Mouse (Mus musculus) lung, postnatal 36 days (tissue): Measurements from ENCODE around the gene Stxbp3.
A peak's percentile ranks its signal among the peaks of the same experiment; 100 is the strongest.
"Not testable (repeated sequence)": the region's sequence is repeated elsewhere in the genome, so short reads cannot be mapped to it uniquely, and the experiment has no call there.

Source experiments
- DNase-seq: peaks from one replicate; pipeline ENCODE4 v3.0.0; 2022; ENCODE audit warnings: mixed read lengths

Stxbp3 gene

DNA sequence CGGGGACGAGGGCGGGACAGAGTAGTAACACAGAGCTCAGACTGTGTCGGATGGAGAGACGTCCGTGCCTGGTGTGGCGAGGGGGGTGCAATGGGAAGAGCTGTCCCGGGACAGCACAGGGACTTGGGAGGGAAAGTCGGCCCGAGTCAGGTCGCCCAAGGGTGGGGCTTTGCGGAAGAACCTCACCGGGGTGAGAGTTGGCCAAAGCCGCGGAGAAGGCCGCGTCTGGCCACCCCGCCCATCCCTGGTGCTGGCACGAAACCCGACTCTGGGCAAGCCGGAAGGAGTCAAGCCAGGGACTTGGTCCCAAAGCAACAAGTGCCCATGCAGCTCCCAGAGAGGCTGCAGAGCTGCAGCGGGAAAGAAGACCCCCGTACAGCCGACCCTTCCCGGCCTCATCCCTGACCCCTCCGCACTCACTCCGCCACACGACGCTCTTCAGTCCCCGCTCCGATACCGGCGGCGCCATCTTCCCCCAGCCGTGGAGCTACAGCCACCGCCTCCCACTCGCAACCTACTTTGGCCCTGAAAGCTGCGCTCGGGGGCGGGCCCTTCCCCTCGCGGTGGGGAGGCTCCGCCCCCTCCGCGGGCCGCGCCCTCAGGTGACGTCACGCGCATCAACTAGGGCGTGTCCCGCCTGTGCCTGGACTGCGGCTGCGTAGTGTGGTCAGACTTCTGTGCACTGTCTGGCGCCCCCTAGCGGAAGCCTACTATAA, at the start of gene Stxbp3:
Stxbp3 (minus strand) TSS at position 527 of the 716 bp plus-strand sequence.
- DNase-seq: peak; percentile 99

DNA sequence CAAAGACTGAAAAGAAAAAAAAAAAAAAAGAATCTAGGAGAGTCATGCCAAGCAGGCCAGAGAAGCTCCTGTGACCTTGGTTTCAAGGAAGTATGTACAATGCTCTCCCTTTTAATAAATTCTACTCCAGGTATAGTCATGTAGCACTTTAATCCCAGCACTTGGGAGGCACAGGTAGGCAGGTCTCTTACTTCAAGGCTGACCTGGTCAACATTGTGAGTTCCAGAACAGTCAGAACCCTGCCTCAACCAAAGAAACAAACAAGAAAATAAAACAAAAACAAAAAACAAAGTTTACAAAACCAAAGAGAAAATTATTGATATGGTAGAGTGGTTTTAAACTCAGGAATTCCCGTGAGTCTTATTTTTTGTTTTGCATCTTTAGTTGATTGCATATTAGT, 49.6 kb upstream of the Stxbp3 start, which contains the start of gene Fndc7:
Fndc7 (minus strand) TSS at position 101 of the 400 bp plus-strand sequence.
- DNase-seq: no peak

DNA sequence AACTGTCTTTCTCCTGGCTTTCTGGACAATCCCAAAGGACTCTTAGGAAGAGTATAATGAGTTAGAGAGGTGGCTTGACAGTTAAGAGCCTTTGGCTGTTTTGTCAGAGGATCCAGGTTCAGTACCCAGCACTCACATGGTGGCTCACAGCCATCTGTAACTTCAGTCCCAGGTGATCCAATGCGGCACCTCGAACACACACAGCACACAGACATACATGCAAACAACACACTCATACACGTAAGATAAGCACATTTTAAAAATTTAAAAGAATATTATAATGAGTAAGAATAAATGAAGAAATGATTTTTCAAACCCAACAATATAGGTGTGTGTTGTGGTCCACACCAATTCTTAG, 47.3 kb upstream of the Stxbp3 start:
- no peak for DNase-seq

DNA sequence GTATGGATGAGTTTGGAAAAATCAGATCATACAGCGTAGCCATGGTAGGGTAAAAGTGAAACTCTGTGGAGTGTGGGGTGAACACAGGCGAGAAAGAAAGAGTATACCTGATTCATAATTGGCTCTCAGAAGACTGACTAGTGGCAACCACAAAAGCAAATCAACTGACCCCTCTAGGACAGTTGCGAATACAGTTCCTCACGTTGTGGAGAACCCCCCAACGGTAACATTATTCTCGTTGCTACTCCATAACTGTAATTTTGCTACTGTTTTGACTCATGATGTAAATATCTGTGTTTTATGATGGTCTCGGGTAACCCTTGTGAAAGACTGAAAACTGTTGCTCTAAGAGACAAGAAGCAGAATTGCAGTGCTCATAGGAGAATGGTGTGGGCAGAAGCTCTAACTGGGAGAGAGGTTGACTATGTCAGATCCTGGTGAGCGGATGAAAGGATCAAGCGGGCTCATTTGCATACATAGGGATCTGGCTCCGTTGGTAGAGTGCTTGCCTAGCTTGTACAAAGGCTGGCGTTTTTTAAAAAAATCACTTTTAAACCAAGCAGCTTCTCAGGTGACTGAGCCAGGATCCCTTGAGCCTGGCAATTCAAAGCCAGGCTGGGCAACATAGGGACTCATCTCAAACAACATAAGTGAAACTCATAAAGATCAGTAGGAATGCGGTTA, 46.8 kb upstream of the Stxbp3 start:
- no peak for DNase-seq

DNA sequence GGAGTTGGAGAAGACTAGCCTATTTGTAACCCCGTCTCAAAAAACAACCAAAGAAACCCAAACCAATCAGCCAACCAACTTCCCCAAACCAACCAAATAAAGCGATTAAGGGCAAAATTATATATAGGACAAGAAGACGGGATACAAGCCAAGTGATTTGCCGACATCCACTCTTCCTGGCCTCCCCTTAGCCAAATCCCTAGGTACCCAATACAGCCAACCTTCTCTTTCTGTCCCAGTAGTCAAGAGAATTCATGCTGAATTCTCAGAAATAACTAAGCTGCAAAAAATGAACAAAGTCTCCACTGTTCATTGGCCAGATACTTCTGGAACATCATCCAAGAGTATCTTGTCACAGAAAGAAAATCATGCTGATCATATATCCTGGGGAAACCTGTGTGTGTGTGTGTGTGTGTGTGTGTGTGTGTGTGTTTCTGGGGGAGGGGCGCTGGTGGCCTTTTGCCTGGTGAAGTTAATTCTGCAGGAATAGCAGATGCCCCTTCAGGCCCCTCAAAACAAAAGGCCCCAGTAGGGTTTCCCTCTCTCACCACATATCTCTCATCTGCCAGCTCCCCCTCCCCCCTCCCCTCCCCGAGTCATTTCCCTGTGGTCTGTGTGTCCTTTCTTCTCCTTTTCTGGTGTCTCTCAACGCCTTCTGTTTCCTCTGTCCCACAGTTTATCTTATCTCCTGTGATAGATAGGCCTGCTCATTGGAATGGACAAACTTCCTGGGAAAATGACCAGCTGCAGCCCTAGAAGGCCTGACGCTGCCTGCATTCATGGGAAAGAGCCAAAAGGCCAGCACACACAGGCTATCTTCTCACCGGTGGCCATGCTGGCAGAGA, 45.6 kb upstream of the Stxbp3 start:
- DNase-seq: peak; percentile 58

DNA sequence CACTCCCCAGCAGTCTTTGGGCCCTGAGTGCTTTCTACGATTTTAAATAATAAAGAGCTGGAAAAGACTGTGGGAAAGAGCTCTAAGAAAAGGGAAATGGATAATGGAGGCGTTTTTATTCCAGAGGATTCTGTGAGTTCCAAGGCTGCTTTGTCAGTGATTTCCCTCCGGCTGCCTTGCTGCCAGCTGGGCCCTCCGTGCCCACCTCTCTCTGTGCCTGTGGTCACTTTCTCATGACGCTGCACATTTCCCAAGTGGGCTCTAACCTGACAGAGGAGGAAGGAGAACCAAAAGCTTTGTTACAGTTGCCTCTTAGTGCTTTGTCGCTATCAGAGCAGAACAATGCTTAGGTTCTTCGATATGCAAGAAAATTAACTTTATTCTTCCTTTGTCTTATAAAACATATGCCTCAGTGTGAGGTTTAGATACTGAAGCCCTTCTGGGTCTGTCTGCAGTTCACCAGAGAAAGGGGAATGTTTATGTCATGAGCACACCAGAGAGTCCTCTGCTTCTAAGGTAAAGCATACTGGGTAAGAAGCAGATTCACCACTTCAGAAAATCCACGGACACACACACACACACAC, 44.5 kb upstream of the Stxbp3 start:
- no peak for DNase-seq

DNA sequence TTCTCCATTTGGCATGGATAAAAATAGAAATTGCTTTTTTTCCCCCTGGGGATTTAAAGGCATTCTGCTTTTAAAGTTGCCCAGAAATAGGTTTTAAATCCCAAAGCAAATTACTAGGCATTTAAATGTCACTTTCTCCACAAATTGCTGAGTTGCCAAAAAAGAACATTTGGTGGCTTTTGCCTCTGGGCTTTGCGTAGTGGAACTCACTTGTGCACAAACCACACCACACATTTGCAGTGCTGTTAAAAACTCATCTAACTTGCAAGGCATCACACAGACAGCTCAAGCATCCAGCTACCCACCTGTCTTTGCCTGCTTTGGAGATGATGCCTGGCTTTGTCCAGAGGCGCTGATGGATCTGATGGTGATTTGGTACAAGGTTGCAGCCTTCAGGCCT, 42.7 kb upstream of the Stxbp3 start:
- no peak for DNase-seq

DNA sequence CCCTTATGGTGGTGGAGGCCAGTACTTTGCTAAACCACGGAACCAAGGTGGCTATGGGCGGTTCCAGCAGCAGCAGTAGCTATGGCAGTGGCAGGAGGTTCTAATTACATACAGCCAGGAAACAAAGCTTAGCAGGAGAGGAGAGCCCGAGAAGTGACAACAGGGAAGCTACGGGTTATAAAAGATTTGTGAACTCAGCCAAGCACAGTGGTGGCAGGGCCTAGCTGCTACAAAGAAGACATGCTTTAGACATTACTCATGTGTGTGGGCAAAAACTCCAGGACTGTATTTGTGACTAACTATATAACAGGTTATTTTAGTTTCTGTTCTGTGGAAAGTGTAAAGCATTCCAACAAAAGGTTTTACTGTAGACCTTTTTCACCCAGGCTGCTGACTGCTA, 41.5 kb upstream of the Stxbp3 start:
- not testable (repeated sequence) for DNase-seq

DNA sequence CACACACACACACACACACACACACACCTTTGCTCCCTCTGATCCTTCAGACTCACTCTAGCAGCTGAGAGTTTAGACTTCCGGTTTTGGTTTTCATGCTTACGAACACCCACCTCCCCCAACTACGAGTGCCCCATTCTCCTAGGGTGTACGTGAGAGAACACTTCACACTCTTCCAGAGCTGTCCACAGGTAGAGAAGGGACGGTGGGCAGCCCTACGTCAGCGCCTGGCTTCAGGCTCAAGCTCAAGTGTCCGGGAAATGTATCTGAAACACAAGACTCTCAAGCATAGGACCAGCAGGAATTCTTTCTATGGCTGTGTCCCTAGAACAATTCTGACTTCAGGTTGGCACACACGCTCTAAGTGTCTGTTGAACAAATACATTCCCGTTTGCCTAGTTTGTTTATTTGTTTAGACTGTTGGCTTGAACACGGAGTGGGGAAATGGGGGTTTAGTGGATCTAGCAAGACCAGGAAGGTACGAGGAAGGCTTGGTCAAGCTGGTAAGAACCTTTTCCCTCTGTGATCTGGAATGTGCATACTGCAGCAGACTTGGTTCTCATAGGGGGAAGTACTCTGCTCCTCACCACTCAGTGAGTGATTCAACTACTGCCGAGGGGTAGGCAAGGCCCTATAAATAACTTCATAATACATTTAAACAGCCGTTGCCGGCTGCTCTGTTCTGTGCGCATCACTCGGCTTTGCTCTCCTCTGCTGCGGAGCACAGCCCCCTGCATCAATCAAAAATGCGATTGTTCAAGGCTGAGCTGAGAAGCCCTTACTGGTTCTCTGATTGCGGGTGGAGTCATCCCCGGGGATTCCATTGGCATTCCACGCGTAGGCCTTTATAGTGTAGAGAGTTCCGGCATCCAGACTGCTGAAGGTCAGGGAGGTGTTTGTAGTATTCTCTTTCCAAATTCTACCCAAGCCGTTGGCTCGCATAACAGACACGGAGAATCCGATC, 40.5 kb upstream of the Stxbp3 start:
- peak; percentile 62 for DNase-seq

DNA sequence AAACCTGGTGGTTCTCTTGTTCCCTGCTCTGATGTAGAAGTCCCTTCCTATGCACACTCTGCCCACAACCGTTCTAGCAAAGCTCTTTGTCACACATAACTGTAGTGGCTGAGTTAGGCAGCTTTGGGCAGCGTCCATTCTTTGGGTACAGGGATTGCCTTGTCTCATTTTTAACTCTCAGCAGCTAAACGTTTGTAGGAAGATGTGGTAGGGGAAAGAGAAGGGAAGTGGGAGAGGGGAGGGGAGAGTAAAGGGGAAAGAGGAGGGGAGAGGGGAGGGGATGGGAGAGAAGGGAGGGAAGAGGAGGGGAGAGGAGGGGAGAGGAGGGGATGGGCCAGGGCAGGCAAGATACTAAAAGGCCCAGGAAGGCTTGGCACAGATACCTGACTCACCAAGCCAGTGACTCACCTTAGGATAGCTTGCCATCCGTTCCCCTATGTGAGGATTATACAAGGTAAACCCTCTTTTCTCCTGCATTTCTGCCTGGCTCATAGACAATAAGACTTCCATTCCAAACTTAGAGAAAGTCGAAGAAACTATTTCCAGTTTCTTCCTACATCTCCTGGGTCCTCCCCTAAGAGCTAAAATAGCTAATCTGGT, 39.6 kb upstream of the Stxbp3 start:
- no peak for DNase-seq

DNA sequence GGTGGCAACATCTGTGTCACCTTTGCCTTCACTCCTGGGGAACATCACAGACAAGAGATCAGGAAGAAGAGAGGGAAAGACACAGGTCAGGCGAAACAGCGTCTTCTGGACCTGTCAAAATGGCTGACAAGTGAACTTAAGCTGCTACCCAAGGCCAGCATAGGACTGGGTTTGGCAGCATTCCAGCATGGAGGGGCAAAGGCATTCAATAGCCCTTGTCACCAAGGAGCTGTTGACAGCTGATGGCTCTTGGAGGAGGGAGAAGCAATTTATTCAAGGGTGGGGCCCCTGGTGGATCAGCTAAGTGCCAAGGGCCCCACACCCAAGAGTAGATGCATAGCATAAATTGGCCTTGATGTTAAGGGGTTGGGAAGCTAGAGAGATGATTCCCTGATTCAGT, 38.8 kb upstream of the Stxbp3 start:
- DNase-seq: no peak

DNA sequence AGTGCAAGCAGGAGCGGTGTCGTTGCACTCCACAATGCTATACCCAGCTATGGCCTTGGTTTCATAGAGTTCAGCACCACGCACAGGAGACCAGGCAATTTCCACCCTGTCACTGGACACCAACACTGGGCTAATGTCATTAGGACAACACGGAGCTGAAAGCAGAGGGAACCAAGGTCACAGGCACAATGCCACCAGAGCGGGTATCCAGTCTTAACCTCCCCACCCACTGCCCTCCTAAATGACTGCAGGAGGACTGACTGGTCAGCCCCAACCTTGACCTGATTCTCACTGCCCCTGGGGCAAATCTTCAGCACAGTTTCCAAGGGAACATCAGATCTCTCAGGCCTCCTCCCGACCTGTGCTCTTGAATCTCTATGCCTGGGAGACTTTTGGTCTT, 30.3 kb upstream of the Stxbp3 start:
- DNase-seq: no peak

DNA sequence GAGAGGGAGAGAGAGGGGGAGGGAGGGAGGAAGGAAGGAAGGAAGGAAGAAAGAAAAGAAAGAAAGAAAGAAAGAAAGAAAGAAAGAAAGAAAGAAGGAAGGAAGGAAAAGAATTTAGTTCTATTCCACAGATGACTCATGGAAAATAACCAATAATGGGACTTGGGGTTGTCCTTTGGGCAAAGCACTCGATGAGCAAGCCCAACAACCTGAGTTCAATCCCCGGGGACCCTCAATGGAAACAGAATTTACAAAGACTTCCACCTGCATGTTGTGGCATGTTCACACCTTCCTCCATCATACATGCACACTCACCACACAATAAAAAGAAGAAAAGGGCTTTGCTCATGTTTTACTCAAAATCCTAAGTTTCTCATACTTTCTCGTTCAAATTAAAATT, 27.1 kb upstream of the Stxbp3 start:
- DNase-seq: no peak

DNA sequence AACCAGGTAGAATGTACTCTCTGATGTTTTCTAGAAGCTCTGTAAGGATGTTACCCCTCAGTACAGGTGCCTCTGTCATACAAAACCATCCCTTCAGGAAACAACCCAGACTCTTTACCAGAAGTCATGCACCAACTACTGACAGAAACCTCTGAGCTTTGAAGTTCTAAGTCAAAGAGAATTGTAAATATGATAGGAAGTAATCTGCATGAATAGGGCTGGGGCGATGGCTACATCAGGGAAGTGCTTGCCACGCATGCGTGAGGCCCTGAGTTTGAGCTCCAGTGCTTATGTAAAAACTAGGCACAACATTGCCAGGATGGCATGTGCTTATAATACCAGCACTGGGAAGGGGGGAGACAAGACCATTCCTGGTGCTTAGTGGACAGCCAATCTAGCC, 25.4 kb upstream of the Stxbp3 start:
- DNase-seq: no peak

DNA sequence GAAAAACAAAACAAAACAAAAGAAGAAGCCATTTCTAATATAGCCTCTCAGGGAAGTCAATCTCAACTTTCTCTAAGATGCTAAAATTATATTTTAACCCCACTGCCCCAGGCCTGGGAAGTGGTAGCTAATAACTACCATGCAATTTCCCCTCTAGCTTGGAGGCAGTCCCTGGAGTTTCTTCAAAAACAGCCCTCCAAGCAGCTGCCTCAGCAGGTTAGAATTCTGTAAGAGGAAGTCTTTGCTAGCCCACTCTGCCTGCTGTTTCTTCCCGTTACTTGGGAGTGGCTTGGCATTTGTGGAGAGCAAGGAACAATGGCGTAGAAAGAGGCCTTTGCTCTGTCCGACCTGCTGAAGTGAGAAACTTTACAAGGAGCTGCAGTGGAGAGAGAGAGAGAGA, 24.8 kb upstream of the Stxbp3 start:
- no peak for DNase-seq

DNA sequence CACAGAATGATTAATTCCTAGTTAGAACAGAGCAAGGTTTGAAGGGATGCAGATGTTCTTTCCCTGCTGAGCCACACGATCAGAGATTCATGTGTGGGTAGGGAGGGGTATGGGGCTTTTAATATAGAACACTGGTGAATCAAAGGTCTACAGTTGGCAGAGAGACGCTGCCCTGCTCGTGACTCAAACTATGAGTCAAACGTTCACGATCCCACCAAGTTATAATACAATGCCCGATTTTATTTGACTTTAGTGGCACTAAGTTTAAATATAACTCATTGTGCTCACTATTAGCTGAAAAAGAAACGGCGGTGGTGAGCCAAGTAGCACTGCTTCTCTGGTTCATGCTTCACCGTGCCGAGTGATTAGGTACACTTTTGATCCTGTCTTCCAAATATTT, 22.8 kb upstream of the Stxbp3 start:
- no peak for DNase-seq

DNA sequence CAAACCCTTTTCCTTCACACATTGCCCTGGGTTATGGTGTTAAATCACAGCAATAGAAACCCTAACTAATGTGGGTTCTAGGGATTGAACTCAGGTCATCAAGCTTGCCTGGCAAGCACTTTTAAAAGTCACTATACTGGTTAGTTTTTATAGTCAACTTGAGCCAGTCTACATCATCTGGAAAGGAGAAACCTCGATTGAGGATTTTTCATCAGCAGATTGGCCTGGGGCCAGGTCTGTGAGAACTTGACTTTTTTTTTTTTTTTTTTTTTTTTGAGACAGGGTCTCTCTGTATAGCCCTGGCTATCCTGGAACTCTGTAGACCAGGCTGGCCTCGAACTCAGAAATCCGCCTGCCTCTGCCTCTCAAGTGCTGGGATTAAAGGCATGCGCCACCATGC, 22.0 kb upstream of the Stxbp3 start:
- not testable (repeated sequence) for DNase-seq

DNA sequence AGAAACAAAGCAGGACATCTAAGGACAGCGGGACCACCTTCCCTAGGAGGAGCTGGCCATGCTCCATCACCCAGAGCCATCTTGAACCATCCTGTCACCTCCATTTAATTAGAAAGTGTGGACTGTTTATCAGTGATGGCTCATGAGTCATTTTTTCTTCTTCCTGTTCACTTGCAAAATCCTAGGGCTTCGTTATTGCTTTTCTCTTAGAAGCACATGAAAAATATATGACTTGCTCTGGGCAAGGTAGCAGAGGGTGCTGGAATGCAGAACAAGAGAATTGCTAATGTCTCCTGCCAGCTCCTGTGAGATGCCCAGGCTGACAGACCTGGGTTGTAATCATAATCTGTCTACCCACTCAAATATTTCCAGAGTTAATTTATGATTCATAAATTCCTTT, 20.5 kb upstream of the Stxbp3 start:
- DNase-seq: no peak

DNA sequence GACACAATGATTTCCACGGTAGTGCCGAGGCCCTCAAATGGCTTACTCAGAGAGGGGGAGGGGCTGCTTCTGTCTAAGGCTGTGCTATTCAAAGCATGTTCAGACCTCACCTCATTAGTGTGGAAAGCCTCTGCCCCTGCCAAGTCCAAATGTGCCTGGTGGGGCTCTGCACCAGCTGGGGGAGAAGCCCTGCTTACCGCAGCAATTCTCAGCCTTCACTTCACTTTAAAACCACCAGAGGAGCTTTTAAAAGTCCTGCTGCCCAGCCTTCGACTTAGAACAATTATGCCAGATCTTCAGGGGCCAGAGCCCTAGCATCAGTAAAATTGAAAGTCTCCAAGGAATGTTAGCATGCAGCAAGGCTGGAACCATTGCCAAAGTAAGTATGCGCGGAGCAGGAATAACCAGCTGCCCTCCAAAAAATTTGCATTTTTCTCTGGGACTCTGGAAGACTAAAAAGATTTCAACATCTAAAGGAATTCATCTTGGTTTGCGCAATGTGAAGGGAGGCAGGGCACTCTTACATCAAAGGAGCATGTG, 18.0 kb upstream of the Stxbp3 start:
- peak; percentile 89 for DNase-seq

DNA sequence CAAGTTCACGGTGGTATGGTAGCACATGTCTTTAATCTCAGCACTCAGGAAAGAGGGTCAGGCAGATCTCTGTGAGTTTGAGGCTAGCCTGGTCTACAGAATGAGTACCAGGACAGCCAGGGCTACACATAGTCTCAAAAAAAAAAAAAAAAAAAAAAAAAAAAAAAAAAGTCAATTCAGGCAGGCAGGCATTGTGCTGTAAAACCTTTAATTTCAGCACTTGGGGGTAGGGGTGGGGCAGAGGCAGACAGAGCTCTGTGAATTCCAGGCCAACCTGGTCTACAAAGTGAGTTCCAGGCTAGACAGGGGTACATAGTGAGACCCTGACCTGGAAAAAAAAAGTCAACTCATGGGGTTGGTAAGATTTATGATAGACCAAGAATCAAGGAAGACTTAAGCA, 17.4 kb upstream of the Stxbp3 start:
- DNase-seq: no peak

DNA sequence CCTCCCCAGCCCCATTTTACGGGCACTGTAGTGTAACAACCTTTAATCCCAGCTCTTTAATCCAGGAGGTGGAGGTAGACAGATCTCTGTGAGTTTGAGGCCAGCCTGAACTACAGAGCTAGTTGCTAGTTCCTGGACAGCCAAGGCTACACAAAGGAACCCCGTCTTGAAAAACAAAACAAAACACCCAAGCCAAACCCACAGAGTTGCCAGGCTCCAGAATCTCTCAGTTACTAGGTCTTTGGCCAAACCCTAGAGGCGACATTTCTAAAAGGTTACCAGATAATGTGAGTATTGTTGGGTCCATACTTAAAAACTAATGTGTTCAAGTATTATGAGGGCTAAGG, 16.8 kb upstream of the Stxbp3 start:
- DNase-seq: no peak
